Mouse (Mus musculus): ENCODE results near the gene Sectm1a. TPM values are rescaled to one million over a fixed set of nuclear protein-coding genes. Genes with fewer than 3 reads are reported as not detected.
"Not testable (repeated sequence)": the region's sequence is repeated elsewhere in the genome, so short reads cannot be mapped to it uniquely, and the experiment has no call there.

The Sectm1a gene
- total and polyA plus RNA-seq, 2 experiments from 2014 or later: not detected

GRCm38 (mm10) chr11:121108061-121108460 is 27.0 kb upstream of the Sectm1a start:
- no peak for TF ChIP-seq CTCF (IDR thresholded peaks at IDR 0.05; ENCODE audit: low read depth)
- Histone ChIP-seq H3K36me3 (ENCODE audit: insufficient read depth, low read length) (no peaks in the 10 kb centered on the region), H3K27me3 (ENCODE audit: insufficient read depth, low read length) (no peaks in the 10 kb centered on the region), H3K4me2 (ENCODE audit: low read depth, low read length) (no peak overlapping the region), H3K27ac (no peak overlapping the region), H3K9ac (replicated peaks; ENCODE audit: low read length) (no peak overlapping the region), H3K4me3 (ENCODE audit: low read length) (no peak overlapping the region), H3K4me1 (ENCODE audit: insufficient read depth, low read length) (0 out of 2 replicates have a peak, but pooled peaks cover 5% of the 10 kb centered on the region), H3K9me3 (ENCODE audit: low read length) (no peaks in the 10 kb centered on the region)
- ATAC-seq (no peak), DNase-seq (ENCODE audit: low spot score) (no peak)
- 57% methylated on average over 9 of the region's 9 CpGs for WGBS

GRCm38 (mm10) chr11:121107242-121107641 is 26.2 kb upstream of the Sectm1a start:
- not testable (repeated sequence) for ATAC-seq; H3K36me3 ChIP-seq (ENCODE audit: insufficient read depth, low read length); H3K9me3 ChIP-seq (ENCODE audit: low read length); H3K4me1 ChIP-seq (ENCODE audit: insufficient read depth, low read length); H3K4me3 ChIP-seq (ENCODE audit: low read length); H3K27ac ChIP-seq; H3K27me3 ChIP-seq (ENCODE audit: insufficient read depth, low read length); DNase-seq (ENCODE audit: low spot score); H3K9ac ChIP-seq (replicated peaks; ENCODE audit: low read length); H3K4me2 ChIP-seq (ENCODE audit: low read depth, low read length)
- WGBS: 75% methylated on average over 1 of the region's 1 CpGs

- WGBS: 89% methylated on average over 4 of the region's 4 CpGs
- no peak overlapping the region for H3K9ac ChIP-seq (replicated peaks; ENCODE audit: low read length)
- no peak for DNase-seq (ENCODE audit: low spot score)
- H3K36me3 ChIP-seq (ENCODE audit: insufficient read depth, low read length): no peaks in the 10 kb centered on the region
- TF ChIP-seq CTCF (IDR thresholded peaks at IDR 0.05; ENCODE audit: low read depth): no peak
- no peak overlapping the region for H3K27ac ChIP-seq
- H3K9me3 ChIP-seq (ENCODE audit: low read length): no peaks in the 10 kb centered on the region
- ATAC-seq: no peak
- H3K4me1 ChIP-seq (ENCODE audit: insufficient read depth, low read length): no peaks in the 10 kb centered on the region
- no peaks in the 10 kb centered on the region for H3K27me3 ChIP-seq (ENCODE audit: insufficient read depth, low read length)
- no peak overlapping the region for H3K4me2 ChIP-seq (ENCODE audit: low read depth, low read length)
- H3K4me3 ChIP-seq (ENCODE audit: low read length): no peak overlapping the region
These were observed 20.2 kb upstream of the Sectm1a start for GRCm38 (mm10) chr11:121101124-121101805.

GRCm38 (mm10) chr11:121100692-121101091 is 19.7 kb upstream of the Sectm1a start:
- Histone ChIP-seq H3K36me3 (ENCODE audit: insufficient read depth, low read length) (no peaks in the 10 kb centered on the region), H3K4me3 (ENCODE audit: low read length) (no peak overlapping the region), H3K9me3 (ENCODE audit: low read length) (no peaks in the 10 kb centered on the region), H3K4me1 (ENCODE audit: insufficient read depth, low read length) (no peaks in the 10 kb centered on the region), H3K4me2 (ENCODE audit: low read depth, low read length) (no peak overlapping the region), H3K27me3 (ENCODE audit: insufficient read depth, low read length) (no peaks in the 10 kb centered on the region), H3K27ac (no peak overlapping the region), H3K9ac (replicated peaks; ENCODE audit: low read length) (no peak overlapping the region)
- 76% methylated on average over 7 of the region's 7 CpGs for WGBS
- ATAC-seq (no peak), DNase-seq (ENCODE audit: low spot score) (no peak)
- TF ChIP-seq CTCF (IDR thresholded peaks at IDR 0.05; ENCODE audit: low read depth): no peak

GRCm38 (mm10) chr11:121099762-121100161 is 18.7 kb upstream of the Sectm1a start:
- TF ChIP-seq CTCF (IDR thresholded peaks at IDR 0.05; ENCODE audit: low read depth): no peak
- DNase-seq (ENCODE audit: low spot score) (no peak), ATAC-seq (no peak)
- H3K27ac ChIP-seq: no peak overlapping the region
- H3K4me2 ChIP-seq (ENCODE audit: low read depth, low read length): no peak overlapping the region
- no peak overlapping the region for H3K9ac ChIP-seq (replicated peaks; ENCODE audit: low read length)
- no peaks in the 10 kb centered on the region for H3K9me3 ChIP-seq (ENCODE audit: low read length)
- no peaks in the 10 kb centered on the region for H3K27me3 ChIP-seq (ENCODE audit: insufficient read depth, low read length)
- WGBS: 67% methylated on average over 7 of the region's 7 CpGs
- no peak overlapping the region for H3K4me3 ChIP-seq (ENCODE audit: low read length)
- no peaks in the 10 kb centered on the region for H3K4me1 ChIP-seq (ENCODE audit: insufficient read depth, low read length)
- H3K36me3 ChIP-seq (ENCODE audit: insufficient read depth, low read length): no peaks in the 10 kb centered on the region

- no peak overlapping the region for H3K4me3 ChIP-seq (ENCODE audit: low read length)
- no peak overlapping the region for H3K4me2 ChIP-seq (ENCODE audit: low read depth, low read length)
- no peaks in the 10 kb centered on the region for H3K36me3 ChIP-seq (ENCODE audit: insufficient read depth, low read length)
- no peak for DNase-seq (ENCODE audit: low spot score)
- no peak overlapping the region for H3K27ac ChIP-seq
- no peak overlapping the region for H3K9ac ChIP-seq (replicated peaks; ENCODE audit: low read length)
- H3K9me3 ChIP-seq (ENCODE audit: low read length): no peaks in the 10 kb centered on the region
- 94% methylated on average over 14 of the region's 14 CpGs for WGBS
- TF ChIP-seq CTCF (IDR thresholded peaks at IDR 0.05; ENCODE audit: low read depth): no peak
- no peaks in the 10 kb centered on the region for H3K27me3 ChIP-seq (ENCODE audit: insufficient read depth, low read length)
- ATAC-seq: no peak
- H3K4me1 ChIP-seq (ENCODE audit: insufficient read depth, low read length): no peaks in the 10 kb centered on the region
These were observed 11.9 kb upstream of the Sectm1a start for GRCm38 (mm10) chr11:121092606-121093585.

Data from hindbrain, postnatal 0 days (tissue).